Mouse (Mus musculus) heart, adult 2 months (tissue): ENCODE measurements around the gene Cntfr.

Experiments
- CTCF ChIP-seq: fragments of 200-600 bp; IDR thresholded peaks from 2 replicates; pipeline ENCODE4 v1.8.1; 2022; ENCODE audit warnings: antibody characterized with exemption, mild to moderate bottlenecking, moderate library complexity
- EP300 ChIP-seq: fragments of 200-500 bp; IDR thresholded peaks from 2 replicates; pipeline ENCODE4 v1.6.1; 2011; ENCODE audit warnings: low read depth, low read length, control low read depth; ENCODE audit not compliant: insufficient read depth

- TF ChIP-seq CTCF (0 out of 2 replicates have a peak, but pooled peaks have one; percentile 100), EP300 (0 out of 2 replicates have a peak, but pooled peaks have one; percentile 76)
Measured at GRCm38 (mm10) chr4:41614156-41614555, 82.7 kb downstream of the Cntfr start.
